Mouse (Mus musculus) heart, postnatal 36 days (tissue): ENCODE results near the gene Mboat1. TPM values are rescaled to one million over a fixed set of nuclear protein-coding genes. Genes with fewer than 3 reads are reported as not detected.

Experiments used
- DNase-seq, 2 experiments: peaks; one replicate each; pipeline ENCODE4 v3.0.0; 2021 to 2022
- intact Hi-C: fragments of 180-260 bp; cut with DNase I; formaldehyde crosslinking; loops from one replicate; pipeline ENCODE4 v1.15.1; 2025
- total RNA-seq, 2 experiments: library from RNA; stranded (reverse); gene quantifications; 2 replicates each; pipeline ENCODE4 v1.2.3; 2021

Gene Mboat1
- total RNA-seq, 2 experiments from 2014 or later, result 1.2 TPM

DNA sequence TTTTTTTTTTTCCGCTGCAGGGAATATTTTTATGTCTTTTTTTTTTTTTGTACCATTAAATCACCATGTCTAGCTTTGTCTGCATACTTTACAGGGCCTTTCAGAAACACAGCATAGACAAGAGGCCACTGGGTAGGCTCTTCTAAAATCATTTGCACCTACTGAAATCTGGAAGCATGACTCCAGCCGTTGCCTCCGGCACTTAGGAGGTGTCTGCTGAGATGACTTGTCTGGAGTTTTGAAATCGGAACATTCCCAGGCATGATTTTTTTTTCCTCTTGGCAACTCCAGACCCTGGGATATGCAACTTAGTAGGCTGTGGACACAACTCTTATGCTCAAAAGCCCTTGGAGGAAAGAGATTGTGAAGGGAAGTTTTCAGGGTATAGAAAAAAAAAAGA lies 109.3 kb downstream of the Mboat1 start:
- DNase-seq, result no peak
- intact Hi-C loops, result no loop called here

DNA sequence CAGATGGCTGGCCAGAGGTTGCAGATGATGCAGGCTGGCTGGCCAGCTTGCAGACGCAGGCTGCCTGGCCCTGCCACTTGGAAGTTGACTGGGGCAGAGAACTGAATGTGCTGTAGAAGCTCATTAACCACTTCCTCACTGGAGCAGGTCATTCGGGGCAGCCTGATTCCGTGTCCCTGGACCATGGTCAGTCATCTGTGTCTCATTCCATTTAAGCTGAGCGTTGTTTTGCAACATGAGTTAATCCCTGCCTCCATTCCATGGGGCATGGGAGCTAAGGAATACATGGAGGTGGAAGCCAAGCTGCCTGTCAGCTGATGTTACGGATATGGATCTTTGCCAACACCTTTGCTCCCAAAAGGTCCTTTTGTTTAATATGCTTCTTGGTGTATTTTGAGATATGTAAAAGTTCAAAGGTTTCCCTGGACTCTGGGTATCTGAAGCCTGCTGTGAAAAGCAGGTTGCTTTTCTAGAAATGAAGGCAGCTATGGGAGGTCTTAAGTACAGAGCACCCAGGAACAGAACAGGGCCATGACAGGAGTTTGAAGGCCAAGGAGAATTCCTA lies 114.1 kb downstream of the Mboat1 start:
- intact Hi-C loops, result loop anchor here (5.0 kb wide), 1 partner anchor 393 kb away; the partner anchor contains the start of gene Cdkal1
- DNase-seq, result no peak

DNA sequence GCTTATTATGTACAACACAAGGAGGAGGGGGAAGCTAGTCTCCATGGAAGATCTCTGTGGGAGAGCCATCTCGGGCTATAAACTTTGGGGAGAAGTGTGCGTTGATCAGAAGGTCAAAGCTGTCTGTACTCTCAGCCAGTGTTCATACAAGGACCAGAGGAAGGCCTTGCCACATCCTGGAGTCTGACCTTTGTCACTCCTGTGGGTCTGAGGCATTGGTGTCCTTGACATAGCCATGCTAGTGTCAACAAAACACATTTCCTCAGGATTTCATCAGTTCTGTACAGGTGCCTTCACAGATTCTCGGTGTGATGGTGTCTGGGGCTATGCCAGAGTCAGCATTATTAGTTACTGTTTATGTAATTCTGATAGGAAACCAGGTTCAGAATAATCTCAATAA lies 115.1 kb downstream of the Mboat1 start:
- no peak for DNase-seq
- intact Hi-C loops, result loop anchor here (5.0 kb wide), 1 partner anchor 394 kb away; the partner anchor contains the start of gene Cdkal1

DNA sequence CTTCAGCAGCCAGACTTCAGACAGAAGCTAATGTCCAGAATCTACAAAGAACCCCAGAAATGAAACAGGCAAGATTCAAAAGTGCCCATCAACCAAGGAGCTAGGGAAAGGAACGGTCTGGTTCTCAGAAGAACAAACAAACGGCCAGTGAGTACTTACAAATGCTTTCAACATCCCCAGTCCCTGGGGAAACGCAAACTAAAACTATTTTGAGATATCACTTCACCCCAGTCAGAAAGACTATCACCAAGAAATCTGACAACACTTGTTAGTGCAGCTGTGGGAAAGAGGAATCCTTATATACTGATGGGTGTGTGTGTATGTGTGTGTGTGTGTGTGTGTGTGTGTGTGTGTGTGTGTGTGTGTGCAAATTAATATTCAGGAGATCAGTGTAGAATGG lies 116.4 kb downstream of the Mboat1 start:
- DNase-seq, result no peak
- intact Hi-C loops, result loop anchor here (5.0 kb wide), 1 partner anchor 395 kb away; the partner anchor contains the start of gene Cdkal1

- intact Hi-C loops, result loop anchor here (5.0 kb wide), 1 partner anchor 396 kb away; the partner anchor contains the start of gene Cdkal1
- peak in 1 of 2 experiments; percentile 29 for DNase-seq
Observed at GRCm38 (mm10) chr13:30253636-30254264, 117.5 kb downstream of the Mboat1 start.

DNA sequence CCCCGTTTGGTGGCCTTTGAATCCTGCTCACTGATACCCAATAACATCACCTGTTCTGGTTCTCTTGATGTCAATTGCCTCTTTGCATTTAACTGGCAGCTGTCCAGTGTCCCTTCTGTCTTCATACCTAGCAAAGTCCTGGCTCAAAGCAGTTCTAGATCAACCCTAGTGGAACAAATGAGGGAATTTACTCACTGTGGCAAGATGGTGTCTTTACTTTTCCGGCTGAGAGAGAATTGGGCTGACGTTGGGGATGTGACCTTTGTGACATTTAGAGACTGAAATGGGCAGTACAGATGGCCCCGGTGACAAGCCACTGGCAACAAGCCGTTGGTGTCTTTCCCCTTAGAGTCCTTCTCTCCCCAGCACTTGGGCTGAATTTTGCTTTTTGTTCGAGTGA lies 118.1 kb downstream of the Mboat1 start:
- no peak for DNase-seq
- intact Hi-C loops, result loop anchor here (5.0 kb wide), 1 partner anchor 397 kb away; the partner anchor contains the start of gene Cdkal1

GRCm38 (mm10) chr13:30258802-30259201 lies 122.5 kb downstream of the Mboat1 start:
- DNase-seq, result no peak
- intact Hi-C loops, result no loop called here

GRCm38 (mm10) chr13:30259326-30259725 lies 123.0 kb downstream of the Mboat1 start:
- DNase-seq, result no peak
- intact Hi-C loops, result no loop called here

GRCm38 (mm10) chr13:30259912-30260560 lies 123.7 kb downstream of the Mboat1 start:
- intact Hi-C loops, result loop anchor here (1.0 kb wide), 1 partner anchor 167 kb away; no protein-coding TSS in a partner anchor
- peak; percentile 72 to 73 for DNase-seq

- intact Hi-C loops, result no loop called here
- no peak for DNase-seq
Observed at GRCm38 (mm10) chr13:30263681-30264080, 127.4 kb downstream of the Mboat1 start.

DNA sequence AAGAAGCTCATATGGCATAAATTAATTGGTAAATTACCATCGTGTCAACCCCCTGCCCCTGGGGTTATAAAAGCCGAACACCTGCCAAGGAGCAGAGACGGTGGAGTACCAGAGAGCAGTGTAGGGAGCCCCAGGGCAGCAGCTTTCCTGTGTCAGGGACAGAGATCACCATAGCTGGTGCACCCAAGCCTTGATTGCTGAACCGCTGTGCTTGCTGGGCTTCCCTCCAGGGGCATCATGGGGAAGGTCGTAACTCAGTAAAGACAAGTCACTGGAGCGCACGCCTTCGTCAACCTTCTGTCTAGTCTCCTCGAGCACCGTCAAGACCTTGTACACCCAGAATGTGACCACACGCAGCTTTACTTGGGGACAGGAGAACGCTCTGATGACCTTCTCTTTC lies 128.0 kb downstream of the Mboat1 start:
- intact Hi-C loops, result no loop called here
- no peak for DNase-seq

DNA sequence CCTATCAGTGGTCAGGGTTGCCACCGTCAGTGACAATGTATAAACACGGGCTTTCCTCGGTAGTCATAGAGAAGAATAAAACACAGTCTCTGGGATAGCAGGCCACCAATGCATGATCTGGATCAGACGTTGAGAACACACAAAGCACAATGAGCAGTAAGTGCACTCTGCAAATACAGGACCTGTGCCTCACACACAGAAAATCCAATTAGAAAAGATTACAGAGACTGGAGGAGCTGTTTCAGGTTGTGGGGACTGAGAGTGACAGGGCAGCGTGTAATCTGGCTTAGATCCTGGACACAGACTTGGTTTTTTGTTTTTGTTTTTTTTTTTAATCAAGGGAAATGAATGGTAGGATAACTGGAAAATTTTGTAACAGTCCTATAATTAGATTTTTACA lies 128.5 kb downstream of the Mboat1 start:
- DNase-seq, result no peak
- intact Hi-C loops, result no loop called here

DNA sequence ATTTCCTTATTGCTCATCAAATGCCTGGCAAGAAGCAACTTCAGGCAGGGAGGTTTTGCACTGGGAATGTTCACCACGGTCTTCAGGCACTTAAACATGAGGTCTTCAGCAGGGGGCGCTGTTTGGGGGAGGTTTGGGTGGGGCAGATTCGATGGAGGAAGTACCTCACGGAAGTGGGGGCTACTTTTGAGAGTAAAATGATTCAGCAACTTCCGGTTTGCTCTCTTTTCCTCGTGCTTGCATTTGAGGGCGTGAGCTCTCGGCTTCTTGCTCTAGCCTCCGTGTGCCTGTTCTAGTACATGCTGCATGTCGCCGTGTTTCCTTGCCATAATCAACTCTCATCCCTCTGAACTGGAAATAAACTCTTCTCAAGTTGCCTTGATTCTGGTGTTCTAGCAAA lies 129.7 kb downstream of the Mboat1 start:
- intact Hi-C loops, result no loop called here
- no peak for DNase-seq

GRCm38 (mm10) chr13:30272040-30272686 lies 135.9 kb downstream of the Mboat1 start:
- peak; percentile 32 to 41 for DNase-seq
- intact Hi-C loops, result loop anchor here (2.0 to 5.0 kb wide), 2 partner anchors 259 to 275 kb away; partner anchors contain the start of gene Uqcrfs1

Other genes with a start within 250 kb of the Mboat1 start
- 1 to 10 TPM; 6.4 to 6.6 TPM for gene E2f3, start 150.4 kb upstream of the Mboat1 start, total RNA-seq
- 10 to 100 TPM; 42.0 to 53.8 TPM for gene Agtr1a, start 200.0 kb downstream of the Mboat1 start, total RNA-seq